Mouse (Mus musculus): ENCODE results near the gene Zfp143. TPM values are rescaled to one million over a fixed set of nuclear protein-coding genes. Genes with fewer than 3 reads are reported as not detected.

Zfp143 gene
- 28.3 to 33.2 TPM (median 31.2 TPM) in 4 replicates for total RNA-seq (2023)

GRCm38 (mm10) chr7:110061199-110061751 lies at the start of gene Zfp143:
Zfp143 (plus strand) TSS chr7:110061217.

GRCm38 (mm10) chr7:110018117-110018630 lies 42.8 kb upstream of the Zfp143 start, which contains the start of gene Ipo7:
Ipo7 (plus strand) TSS chr7:110018274.

DNA sequence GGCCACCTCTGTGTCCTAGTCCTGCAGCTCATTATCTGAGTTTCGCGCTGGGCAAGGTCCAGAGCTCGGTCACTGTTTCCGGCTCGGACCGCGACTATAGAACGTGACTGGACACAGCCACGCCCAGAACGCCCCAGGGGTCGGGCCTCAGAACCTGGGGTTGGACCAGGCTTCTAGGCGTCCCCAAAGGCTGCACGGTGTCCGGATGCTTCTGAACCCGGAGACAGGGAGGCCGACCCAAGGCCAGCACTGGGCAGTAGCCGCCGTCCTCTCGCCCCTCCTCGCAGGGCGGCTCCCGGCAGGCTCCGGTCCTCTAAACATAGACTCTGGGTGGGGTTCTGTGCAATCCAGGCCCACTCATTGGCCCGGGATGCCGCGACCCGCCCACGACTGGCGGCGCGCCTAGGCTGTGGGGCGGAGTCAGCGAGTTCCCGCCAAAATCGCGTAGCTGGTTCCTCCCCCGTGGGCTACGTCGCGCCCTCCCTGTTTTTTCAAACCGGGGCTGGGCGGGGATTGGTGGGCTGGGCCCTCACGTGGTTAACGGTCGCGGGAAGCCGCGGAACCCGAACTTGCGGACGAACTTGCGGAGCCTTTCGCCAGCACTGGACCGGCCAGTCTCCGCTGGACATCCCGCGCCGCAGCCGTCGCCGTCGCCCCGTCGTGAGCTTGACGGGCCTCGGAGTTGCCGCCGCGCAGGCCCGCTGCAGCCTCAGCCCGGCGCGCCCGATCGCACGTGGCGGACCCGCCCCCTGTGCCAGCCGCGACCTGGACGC lies 60.7 kb downstream of the Zfp143 start, which contains the start of gene Wee1:
Wee1 (plus strand) TSS at position 531 of the 773 bp plus-strand sequence.

Other genes starting within 250 kb of the Zfp143 start
- not detected in 4 replicates for gene Scube2, start 195.5 kb upstream of the Zfp143 start, total RNA-seq (2023)
- gene Dennd5a, start 100.7 kb upstream of the Zfp143 start, total RNA-seq (2023): 90.5 to 128 TPM (median 110 TPM) in 4 replicates
- 58.3 to 60.8 TPM (median 59.0 TPM) in 4 replicates for gene Tmem41b, start 74.3 kb upstream of the Zfp143 start, total RNA-seq (2023)
- gene Ipo7, start 42.9 kb upstream of the Zfp143 start, total RNA-seq (2023): 70.2 to 79.3 TPM (median 75.1 TPM) in 4 replicates
- 3.9 to 5.2 TPM (median 4.8 TPM) in 4 replicates for gene Wee1, start 60.8 kb downstream of the Zfp143 start, total RNA-seq (2023)
- gene Swap70, start 160.5 kb downstream of the Zfp143 start, total RNA-seq (2023): 426 to 482 TPM (median 448 TPM) in 4 replicates

Measured in B cell, adult 62 days (primary cell).